Mouse (Mus musculus): ENCODE data around the gene Cdk13. TPM values are rescaled to one million over a fixed set of nuclear protein-coding genes. Genes with fewer than 3 reads are reported as not detected.

The Cdk13 gene
- polyA plus RNA-seq, 1 experiment, result not detected

- WGBS, result 78% methylated on average over 1 of the region's 1 CpGs
- Histone ChIP-seq H3K27ac (ENCODE audit: insufficient read depth, low read depth, low read length) (no peak overlapping the region), H3K4me3 (ENCODE audit: insufficient read depth, low read depth, low read length) (no peak overlapping the region), H3K4me1 (ENCODE audit: control insufficient read depth, insufficient read depth, low read length) (no peaks in the 10 kb centered on the region)
- no peak for TF ChIP-seq POLR2A (IDR thresholded peaks at IDR 0.05; ENCODE audit: insufficient read depth, low read depth, low read length)
- TF ChIP-seq CTCF (IDR thresholded peaks at IDR 0.05; ENCODE audit: insufficient read depth, low read depth, low read length), result no peak
Observed at GRCm38 (mm10) chr13:17691436-17691835, 113.5 kb downstream of the Cdk13 start.

GRCm38 (mm10) chr13:17690686-17691085 is 114.2 kb downstream of the Cdk13 start:
- H3K4me3 ChIP-seq (ENCODE audit: insufficient read depth, low read depth, low read length), result no peak overlapping the region
- no peaks in the 10 kb centered on the region for H3K4me1 ChIP-seq (ENCODE audit: control insufficient read depth, insufficient read depth, low read length)
- TF ChIP-seq POLR2A (IDR thresholded peaks at IDR 0.05; ENCODE audit: insufficient read depth, low read depth, low read length) (no peak), CTCF (IDR thresholded peaks at IDR 0.05; ENCODE audit: insufficient read depth, low read depth, low read length) (no peak)
- H3K27ac ChIP-seq (ENCODE audit: insufficient read depth, low read depth, low read length), result no peak overlapping the region

GRCm38 (mm10) chr13:17689461-17689860 is 115.4 kb downstream of the Cdk13 start:
- TF ChIP-seq CTCF (IDR thresholded peaks at IDR 0.05; ENCODE audit: insufficient read depth, low read depth, low read length) (no peak), POLR2A (IDR thresholded peaks at IDR 0.05; ENCODE audit: insufficient read depth, low read depth, low read length) (no peak)
- Histone ChIP-seq H3K27ac (ENCODE audit: insufficient read depth, low read depth, low read length) (no peak overlapping the region), H3K4me1 (ENCODE audit: control insufficient read depth, insufficient read depth, low read length) (no peaks in the 10 kb centered on the region), H3K4me3 (ENCODE audit: insufficient read depth, low read depth, low read length) (no peak overlapping the region)

- H3K4me3 ChIP-seq (ENCODE audit: insufficient read depth, low read depth, low read length), result no peak overlapping the region
- no peaks in the 10 kb centered on the region for H3K4me1 ChIP-seq (ENCODE audit: control insufficient read depth, insufficient read depth, low read length)
- 86% methylated on average over 1 of the region's 1 CpGs for WGBS
- TF ChIP-seq POLR2A (IDR thresholded peaks at IDR 0.05; ENCODE audit: insufficient read depth, low read depth, low read length) (no peak), CTCF (IDR thresholded peaks at IDR 0.05; ENCODE audit: insufficient read depth, low read depth, low read length) (no peak)
- no peak overlapping the region for H3K27ac ChIP-seq (ENCODE audit: insufficient read depth, low read depth, low read length)
Observed at GRCm38 (mm10) chr13:17671122-17671521, 133.8 kb downstream of the Cdk13 start.

- no peaks in the 10 kb centered on the region for H3K4me1 ChIP-seq (ENCODE audit: control insufficient read depth, insufficient read depth, low read length)
- no peak for TF ChIP-seq POLR2A (IDR thresholded peaks at IDR 0.05; ENCODE audit: insufficient read depth, low read depth, low read length)
- TF ChIP-seq CTCF (IDR thresholded peaks at IDR 0.05; ENCODE audit: insufficient read depth, low read depth, low read length), result no peak
- no peak overlapping the region for H3K4me3 ChIP-seq (ENCODE audit: insufficient read depth, low read depth, low read length)
- no peak overlapping the region for H3K27ac ChIP-seq (ENCODE audit: insufficient read depth, low read depth, low read length)
- WGBS, result 89% methylated on average over 1 of the region's 1 CpGs
Observed at GRCm38 (mm10) chr13:17667380-17667779, 137.5 kb downstream of the Cdk13 start.

Other genes with a start within 250 kb of the Cdk13 start
- gene Mplkip, start 109.9 kb downstream of the Cdk13 start, polyA plus RNA-seq (2012; ENCODE audit: insufficient read depth, insufficient read length, low replicate concordance, missing spikeins), result not detected in 2 replicates
- gene Sugct, start 109.5 kb downstream of the Cdk13 start, polyA plus RNA-seq (2012; ENCODE audit: insufficient read depth, insufficient read length, low replicate concordance, missing spikeins), result not detected in 2 replicates
- gene Rala, start 139.1 kb upstream of the Cdk13 start, polyA plus RNA-seq (2012; ENCODE audit: insufficient read depth, insufficient read length, low replicate concordance, missing spikeins), result not detected in 2 replicates
- not detected in 2 replicates for gene Yae1d1, start 188.3 kb upstream of the Cdk13 start, polyA plus RNA-seq (2012; ENCODE audit: insufficient read depth, insufficient read length, low replicate concordance, missing spikeins)